Mouse (Mus musculus) urinary bladder, postnatal 4 days (tissue): Measurements from ENCODE around the gene Slc11a2.
"Not testable (repeated sequence)": the region's sequence is repeated elsewhere in the genome, so short reads cannot be mapped to it uniquely, and the experiment has no call there.

ENCODE experiments used
- DNase-seq, 2 experiments: peaks; one replicate each; pipeline ENCODE4 v3.0.0; 2021 to 2022; ENCODE audit warnings: low spot score in 2 of 2

Slc11a2 gene

GRCm38 (mm10) chr15:100352711-100353250 is 72.1 kb downstream of the Slc11a2 start, which contains the start of the genes Methig1 and Mettl7a2:
Gene Methig1 (plus strand): TSS chr15:100353149.
Gene Mettl7a2 (plus strand): TSS chr15:100353200.
- DNase-seq: no peak

GRCm38 (mm10) chr15:100351501-100352060 is 73.3 kb downstream of the Slc11a2 start:
- DNase-seq: no peak

GRCm38 (mm10) chr15:100349496-100349895 is 75.4 kb downstream of the Slc11a2 start:
- DNase-seq: no peak

- DNase-seq: no peak
These were observed 78.1 kb downstream of the Slc11a2 start for GRCm38 (mm10) chr15:100346761-100347160.

- no peak for DNase-seq
These were observed 79.4 kb downstream of the Slc11a2 start for GRCm38 (mm10) chr15:100345484-100345883.

- not testable (repeated sequence) for DNase-seq
These were observed 83.4 kb downstream of the Slc11a2 start for GRCm38 (mm10) chr15:100341314-100341980.
